In genomic region chr14:61438171-61438945, GRCm38 (mm10) we compare ENCODE assay signal across 8 mouse cellular contexts. TPM values are rescaled to one million over a fixed set of nuclear protein-coding genes. Genes with fewer than 3 reads are reported as not detected.
DNase-seq lines count a peak whose midpoint lies in the region; ATAC-seq and TF ChIP-seq lines count a peak whose summit lies in the region.

No protein-coding gene starts in this region.

- peak; percentile 60 for DNase-seq in MEL (ENCODE audit: low read depth, low spot score)
- peak in 1 of 3 experiments; percentile 20 for DNase-seq in liver, embryonic 14.5 days (ENCODE audit: low read depth in 3 of 3, low spot score in 3 of 3)
- DNase-seq in urinary bladder, postnatal 14 days (ENCODE audit: low spot score): no peak
- no peak for DNase-seq in natural killer cell, adult 2 months (ENCODE audit: low spot score in 2 of 2)
- DNase-seq in urinary bladder, adult 18-20 months (ENCODE audit: low spot score in 2 of 2): no peak

- no peak overlapping the region for H3K27ac ChIP-seq in MEL (ENCODE audit: control insufficient read depth, low read depth, low read length)
- H3K27ac ChIP-seq in heart, embryonic 12.5 days (ENCODE audit: poor library complexity, severe bottlenecking): no peak overlapping the region
- no peak overlapping the region for H3K27ac ChIP-seq in liver, embryonic 14.5 days

- peaks cover 46% of the 10 kb centered on the region for H3K79me2 ChIP-seq in MEL (ENCODE audit: control insufficient read depth, insufficient read depth, low read length, poor library complexity)

- H3K9ac ChIP-seq in MEL (ENCODE audit: control insufficient read depth, low read depth, low read length, poor library complexity, severe bottlenecking): peak overlapping the region; percentile 99
- peak overlapping the region; percentile 39; the same call in 1 of the 2 replicates for H3K9ac ChIP-seq in heart, embryonic 12.5 days
- peak overlapping the region; percentile 96 for H3K9ac ChIP-seq in liver, embryonic 14.5 days (replicated peaks)

- peak overlapping the region; percentile 95 for H3K4me3 ChIP-seq in erythroblast, embryonic 14.5 days (replicated peaks)
- H3K4me3 ChIP-seq in MEL (ENCODE audit: control insufficient read depth in 1 of 2, insufficient read depth in 1 of 2, low read depth in 2 of 2, low read length in 2 of 2): peak overlapping the region; percentile 78 to 85
- peak overlapping the region; percentile 84 for H3K4me3 ChIP-seq in heart, embryonic 12.5 days
- peak overlapping the region; percentile 97 to 99 for H3K4me3 ChIP-seq in liver, embryonic 14.5 days (ENCODE audit: insufficient read depth in 1 of 2, low read depth in 2 of 2, low read length in 2 of 2)

- TF ChIP-seq POLR2A in MEL (IDR thresholded peaks at IDR 0.05; ENCODE audit: control insufficient read depth in 1 of 2, insufficient read depth in 1 of 2, low read depth in 1 of 2, low read length in 2 of 2, poor library complexity in 1 of 2): no peak

- H3K4me2 ChIP-seq in heart, embryonic 12.5 days: peak overlapping the region; percentile 71
- peak overlapping the region; percentile 85 for H3K4me2 ChIP-seq in liver, embryonic 14.5 days (ENCODE audit: low read depth)

- H3K36me3 ChIP-seq in erythroblast, embryonic 14.5 days (ENCODE audit: control insufficient read depth): peaks cover 22% of the 10 kb centered on the region
- peaks cover 0 to 47% of the 10 kb centered on the region in 2 experiments; a peak in 3 of 4 replicates for H3K36me3 ChIP-seq in MEL (ENCODE audit: control insufficient read depth in 1 of 2, insufficient read depth in 2 of 2, low read length in 2 of 2)
- no peaks in the 10 kb centered on the region for H3K36me3 ChIP-seq in heart, embryonic 12.5 days
- no peaks in the 10 kb centered on the region for H3K36me3 ChIP-seq in liver, embryonic 14.5 days (replicated peaks; ENCODE audit: control insufficient read depth, insufficient read depth, low read depth)

- no peaks in the 10 kb centered on the region for H3K9me3 ChIP-seq in erythroblast, embryonic 14.5 days (ENCODE audit: control insufficient read depth, low read length)
- H3K9me3 ChIP-seq in MEL (replicated peaks; ENCODE audit: insufficient read depth, low read length): no peaks in the 10 kb centered on the region
- H3K9me3 ChIP-seq in heart, embryonic 12.5 days (replicated peaks): no peaks in the 10 kb centered on the region
- no peaks in the 10 kb centered on the region for H3K9me3 ChIP-seq in liver, embryonic 14.5 days (ENCODE audit: control insufficient read depth, low read length)

- peak; percentile 38 for TF ChIP-seq RAD21 in MEL (IDR thresholded peaks at IDR 0.05; ENCODE audit: low read depth, low read length)

- TF ChIP-seq EP300 in MEL (IDR thresholded peaks at IDR 0.05; ENCODE audit: low read depth in 1 of 2, low read length in 2 of 2): no peak
- no peak for TF ChIP-seq EP300 in liver, embryonic 14.5 days (IDR thresholded peaks at IDR 0.05; ENCODE audit: low read depth)

- H3K27me3 ChIP-seq in erythroblast, embryonic 14.5 days (ENCODE audit: control insufficient read depth): no peaks in the 10 kb centered on the region
- H3K27me3 ChIP-seq in MEL (ENCODE audit: control insufficient read depth in 1 of 2, insufficient read depth in 2 of 2, low read length in 2 of 2): no peaks in the 10 kb centered on the region
- H3K27me3 ChIP-seq in heart, embryonic 12.5 days (replicated peaks): no peaks in the 10 kb centered on the region
- no peaks in the 10 kb centered on the region for H3K27me3 ChIP-seq in liver, embryonic 14.5 days (ENCODE audit: control insufficient read depth, insufficient read depth, low read length)

- peaks cover 49% of the 10 kb centered on the region for H3K4me1 ChIP-seq in erythroblast, embryonic 14.5 days (ENCODE audit: control insufficient read depth)
- peaks cover 10 to 24% of the 10 kb centered on the region in 2 experiments for H3K4me1 ChIP-seq in MEL (ENCODE audit: control insufficient read depth in 1 of 2, insufficient read depth in 2 of 2, low read length in 2 of 2)
- peaks cover 15% of the 10 kb centered on the region for H3K4me1 ChIP-seq in heart, embryonic 12.5 days (replicated peaks)
- peaks cover 8 to 16% of the 10 kb centered on the region in 2 experiments for H3K4me1 ChIP-seq in liver, embryonic 14.5 days (replicated peaks; ENCODE audit: control insufficient read depth in 2 of 2, insufficient read depth in 2 of 2, low read length in 1 of 2)

- WGBS in heart, embryonic 12.5 days: 18% methylated on average over 3 of the region's 3 CpGs
- WGBS in liver, embryonic 14.5 days (ENCODE audit: insufficient replicate concordance): 28% methylated on average over 3 of the region's 3 CpGs

- TF ChIP-seq CTCF in MEL (IDR thresholded peaks at IDR 0.05 in 2 of 3, conservative IDR thresholded peaks at IDR 0.05 in 1 of 3; ENCODE audit: control insufficient read depth in 1 of 3, insufficient read depth in 1 of 3, low read depth in 2 of 3, low read length in 3 of 3, poor library complexity in 1 of 3, severe bottlenecking in 1 of 3): peak in 1 of 3 experiments; percentile 44; a peak in 2 of 6 replicates
- TF ChIP-seq CTCF in liver, embryonic 14.5 days (IDR thresholded peaks at IDR 0.05; ENCODE audit: low read depth): no peak; the same call in 1 of the 2 replicates

- ATAC-seq in erythroblast, adult 5-6 weeks (replicated peaks; ENCODE audit: low FRiP score, poor library complexity, severe bottlenecking): no peak
- ATAC-seq in heart, embryonic 12.5 days (ENCODE audit: insufficient number of reproducible peaks, low FRiP score): no peak
- no peak for ATAC-seq in liver, embryonic 14.5 days (ENCODE audit: insufficient read depth)

TF ChIP-seq in MEL, 35 proteins besides CTCF, POLR2A, EP300 and RAD21:
- no peak for TF ChIP-seq UBTF (IDR thresholded peaks at IDR 0.05; ENCODE audit: borderline replicate concordance, insufficient read depth, low read depth, low read length)
- peak; percentile 24; the same call in 1 of the 2 replicates for TF ChIP-seq MXI1 (IDR thresholded peaks at IDR 0.05; ENCODE audit: low read depth, low read length)
- TF ChIP-seq ZNF384 (IDR thresholded peaks at IDR 0.05; ENCODE audit: low read depth, low read length): peak; percentile 84
- TF ChIP-seq MEF2A (IDR thresholded peaks at IDR 0.05; ENCODE audit: extremely low read depth, insufficient replicate concordance, low read depth, low read length, poor library complexity, severe bottlenecking): no peak
- TF ChIP-seq MYB (IDR thresholded peaks at IDR 0.05; ENCODE audit: low read depth, low read length): no peak
- no peak for TF ChIP-seq NRF1 (IDR thresholded peaks at IDR 0.05; ENCODE audit: insufficient read depth, low read depth, low read length, poor library complexity, severe bottlenecking)
- TF ChIP-seq SIN3A (IDR thresholded peaks at IDR 0.05; ENCODE audit: low read length): peak; percentile 60; the same call in 1 of the 2 replicates
- 0 out of 2 replicates have a peak, but pooled peaks have one; percentile 16 for TF ChIP-seq ZC3H11A (IDR thresholded peaks at IDR 0.05; ENCODE audit: low read depth, low read length)
- no peak for TF ChIP-seq USF1 (IDR thresholded peaks at IDR 0.05; ENCODE audit: low read depth, low read length)
- TF ChIP-seq SMC3 (IDR thresholded peaks at IDR 0.05; ENCODE audit: low read depth, low read length): peak; percentile 22; the same call in 1 of the 2 replicates
- no peak for TF ChIP-seq NELFE (IDR thresholded peaks at IDR 0.05; ENCODE audit: low read depth, low read length)
- no peak for TF ChIP-seq MAX (IDR thresholded peaks at IDR 0.05; ENCODE audit: low read length)
- TF ChIP-seq CHD2 (IDR thresholded peaks at IDR 0.05; ENCODE audit: low read length): no peak
- TF ChIP-seq GATA1 (IDR thresholded peaks at IDR 0.05; ENCODE audit: low read depth, low read length): no peak
- no peak for TF ChIP-seq GABPA (IDR thresholded peaks at IDR 0.05; ENCODE audit: low read depth, low read length)
- TF ChIP-seq ELF1 (IDR thresholded peaks at IDR 0.05; ENCODE audit: low read depth, low read length): no peak
- no peak for TF ChIP-seq KAT2A (conservative IDR thresholded peaks at IDR 0.05; ENCODE audit: low read depth, low read length)
- TF ChIP-seq BHLHE40 (IDR thresholded peaks at IDR 0.05; ENCODE audit: borderline replicate concordance, low read depth, low read length): no peak
- TF ChIP-seq CHD1 (IDR thresholded peaks at IDR 0.05; ENCODE audit: low read depth, low read length): no peak
- TF ChIP-seq POLR2AphosphoS5 (IDR thresholded peaks at IDR 0.05; ENCODE audit: borderline replicate concordance, low read depth, low read length): no peak
- TF ChIP-seq USF2 (IDR thresholded peaks at IDR 0.05; ENCODE audit: borderline replicate concordance in 1 of 2, insufficient read depth in 1 of 2, low read depth in 1 of 2, low read length in 2 of 2): no peak
- no peak for TF ChIP-seq POLR2AphosphoS2 (IDR thresholded peaks at IDR 0.05; ENCODE audit: low read length)
- TF ChIP-seq TAL1 (IDR thresholded peaks at IDR 0.05; ENCODE audit: low read length): no peak
- TF ChIP-seq MAZ (IDR thresholded peaks at IDR 0.05; ENCODE audit: low read depth, low read length): no peak

RNA-seq across cellular contexts. Expression of gene Kpna3, which starts 1.3 kb away (rescaled TPM):
- polyA plus RNA-seq in erythroblast, embryonic 14.5 days (2012): 0.23 and 0.49 TPM in 2 replicates
- total RNA-seq in erythroblast, adult 5-6 weeks (2015; ENCODE audit: low replicate concordance): 12.7 and 17.6 TPM in 2 replicates
- 11.0 and 13.4 TPM in 2 replicates for total RNA-seq in erythroblast, adult 5-6 weeks (2017; ENCODE audit: low replicate concordance)
- 22.7 and 24.3 TPM in 2 replicates for total RNA-seq in MEL (2012; rRNA removed)
- polyA plus RNA-seq in MEL (2012; ENCODE audit: insufficient read depth in 1 of 2, insufficient read length in 2 of 2, low read depth in 1 of 2, low replicate concordance in 2 of 2, missing spikeins in 1 of 2): 100 to 1,000 TPM in 1 of 2 experiments, 10 to 100 TPM in 1; 51.3 to 309 TPM
- polyA plus RNA-seq in heart, embryonic 12.5 days (2016; fragmentation: Nextera tagmentation; extraction: Ambion mirVana): 40.2 TPM in 2 replicates
- polyA plus RNA-seq in liver, embryonic 14.5 days (2012; rRNA removed): 8.8 and 13.4 TPM in 2 replicates
- polyA plus RNA-seq in liver, embryonic 14.5 days (2014; fragmentation: Nextera tagmentation; extraction: Ambion mirVana): 27.7 and 31.0 TPM in 2 replicates

Comparison
In these comparisons a context has a peak if more than half of its experiments do, and no peak if none do; other contexts are left out.
1. H3K9ac ChIP-seq: peak in every context shown above with its lines; median percentile 99 in MEL; 96 in liver, embryonic 14.5 days; 39 in heart, embryonic 12.5 days.